Mouse (Mus musculus) c-Kit-positive CD71-negative TER-119-negative erythroid progenitor cells, embryonic 14.5 days (primary cell): ENCODE measurements around the gene Slc30a4.

Experiments
- DNase-seq: peaks from one replicate; pipeline ENCODE4 v3.0.0-alpha.2; 2013; ENCODE audit warnings: low read depth

Slc30a4 gene

DNA sequence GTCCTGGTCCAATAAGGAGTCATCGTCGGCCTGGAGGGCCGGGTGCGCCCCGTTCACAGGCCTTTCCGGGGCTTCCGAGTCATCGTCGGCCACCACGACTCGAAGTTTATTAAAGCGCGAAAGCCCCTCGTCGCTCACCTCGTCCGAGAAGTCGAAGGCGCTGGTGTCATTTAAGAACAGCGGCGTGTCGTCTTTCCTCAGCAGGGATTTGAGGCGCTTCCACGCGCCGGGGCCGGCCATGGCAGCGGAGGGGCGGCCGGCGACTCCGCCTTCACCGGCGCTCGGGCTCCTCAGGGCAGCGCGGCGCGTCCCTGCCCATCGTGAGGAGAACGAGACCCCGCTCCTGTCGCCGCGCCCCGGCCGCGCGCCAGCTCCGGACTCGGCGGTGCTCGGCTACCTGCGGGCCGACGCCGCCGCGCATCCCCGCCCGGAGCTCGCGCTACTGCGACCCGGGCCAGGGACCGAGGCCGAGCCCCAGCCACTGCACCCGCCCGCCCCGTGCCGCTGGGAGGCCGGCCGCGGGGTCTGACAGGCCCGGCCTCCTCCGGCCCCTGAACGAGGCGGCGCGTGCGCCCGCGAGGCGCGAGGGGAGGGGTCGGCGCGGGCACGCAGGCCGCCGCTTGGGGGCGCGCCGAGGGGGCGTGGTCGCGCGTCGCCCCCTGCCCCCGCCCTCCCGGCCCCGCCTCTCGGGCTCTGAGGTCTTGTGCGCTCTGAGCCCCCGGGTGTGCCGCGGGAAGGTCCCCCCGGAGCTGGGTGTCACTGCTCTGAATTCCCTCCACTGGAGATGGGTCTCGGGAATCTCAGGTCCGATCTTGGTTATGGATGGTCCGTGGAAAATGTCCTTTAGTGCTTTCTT is at the start of gene Slc30a4:
Gene Slc30a4, minus strand, starts transcription at position 483 of the 856 bp plus-strand sequence.
- no peak for DNase-seq

DNA sequence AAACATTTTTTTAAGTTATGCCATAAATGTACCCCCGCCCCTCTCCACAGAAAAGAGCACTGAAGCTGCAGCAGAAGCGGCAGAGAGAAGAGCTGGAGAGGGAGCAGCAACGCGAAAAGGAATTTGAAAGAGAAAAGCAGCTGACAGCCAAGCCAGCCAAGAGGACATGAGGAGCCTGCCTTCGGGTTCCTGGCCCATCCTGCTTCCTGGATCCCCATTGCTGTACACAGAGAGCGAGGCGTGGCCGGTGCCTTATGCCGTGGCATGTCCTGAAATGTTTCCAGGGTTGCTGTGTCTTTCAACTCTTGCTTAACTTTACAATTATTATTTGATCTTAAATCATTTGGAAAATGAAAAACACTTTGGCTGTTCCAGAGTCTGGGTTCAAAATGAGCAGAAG is 44.0 kb upstream of the Slc30a4 start:
- DNase-seq = no peak

DNA sequence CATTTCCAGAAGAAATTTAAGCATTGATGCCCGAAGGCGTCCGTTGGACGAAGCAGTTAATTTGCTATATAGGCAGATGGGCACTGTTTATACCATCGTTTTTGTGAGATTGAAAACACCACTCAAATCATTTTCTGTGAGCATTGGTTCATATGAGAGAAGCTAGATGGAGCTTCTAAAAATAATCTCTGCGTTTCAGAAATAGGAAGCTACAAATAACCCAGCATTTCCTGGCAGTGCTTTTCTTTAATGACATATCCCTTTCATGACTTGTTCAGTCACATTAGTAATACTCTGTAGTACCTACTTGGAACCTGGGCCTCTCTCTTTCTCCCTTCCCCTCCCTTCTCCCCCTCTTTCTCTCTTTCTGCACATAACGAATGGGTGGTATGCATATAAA is 36.6 kb upstream of the Slc30a4 start:
- no peak for DNase-seq

DNA sequence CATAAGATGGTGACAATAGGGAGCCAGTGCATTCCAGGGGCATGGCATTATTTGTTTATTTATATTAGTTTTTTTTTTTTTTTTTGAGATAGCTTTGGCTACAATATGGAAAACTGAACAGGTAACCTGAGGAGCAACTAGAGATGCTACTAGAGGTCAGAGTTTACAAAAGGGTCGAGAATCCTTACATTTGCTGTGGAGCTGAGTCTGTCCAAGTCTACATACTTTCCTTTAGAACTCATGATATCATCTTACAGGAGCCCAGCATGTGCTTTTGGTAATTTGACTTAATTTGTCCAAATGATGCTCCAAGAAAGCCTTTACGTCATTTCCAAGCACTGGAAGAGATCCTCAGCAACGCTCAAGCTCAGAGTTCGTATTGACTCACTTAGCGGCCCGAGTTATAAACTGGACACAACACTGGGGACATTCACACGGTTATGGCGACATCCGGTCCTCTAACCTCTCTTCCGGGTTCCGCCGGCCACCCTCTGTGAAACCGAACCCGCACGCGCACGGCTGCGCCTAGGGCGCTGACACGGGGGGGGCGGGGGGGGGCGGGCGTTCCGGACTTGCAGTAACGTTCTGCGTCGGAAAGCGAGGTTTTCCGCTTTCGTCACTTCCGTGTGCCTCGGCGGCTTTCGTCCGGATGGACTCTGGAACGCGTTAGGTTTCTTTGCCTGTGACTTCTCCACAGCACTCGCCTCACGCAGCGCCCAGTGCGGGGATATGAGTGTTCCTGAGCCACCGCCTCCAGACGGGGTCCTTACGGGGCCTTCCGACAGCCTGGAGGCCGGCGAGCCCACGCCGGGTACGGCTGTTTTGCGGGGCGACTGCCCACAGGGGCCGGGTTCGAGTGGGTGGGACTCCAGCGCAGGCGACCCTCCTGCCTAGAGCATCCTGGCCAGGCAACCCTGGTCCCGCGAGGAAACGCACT is 35.7 kb upstream of the Slc30a4 start, which contains the start of gene Bloc1s6:
Gene Bloc1s6, plus strand, starts transcription at position 610 of the 937 bp plus-strand sequence.
- DNase-seq = peak; percentile 84

DNA sequence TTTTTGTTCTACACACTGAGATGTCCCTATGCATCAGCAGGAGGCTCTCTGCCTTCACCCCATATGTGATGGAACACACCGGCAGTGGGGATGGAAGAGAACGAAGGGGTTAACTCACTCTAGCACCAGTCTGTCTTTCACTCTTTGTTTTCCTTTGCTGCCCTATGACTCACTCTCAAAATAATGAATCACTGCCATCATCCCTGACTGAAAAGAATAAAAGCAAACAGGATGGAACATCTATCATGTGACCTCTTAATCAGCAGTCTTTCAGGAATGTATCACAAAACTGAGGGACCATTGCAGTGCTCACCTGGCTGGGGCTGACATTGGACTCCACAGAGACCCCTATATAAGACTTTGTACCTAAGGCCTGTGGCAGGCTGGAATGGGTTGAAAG is 29.0 kb upstream of the Slc30a4 start:
- DNase-seq = no peak

DNA sequence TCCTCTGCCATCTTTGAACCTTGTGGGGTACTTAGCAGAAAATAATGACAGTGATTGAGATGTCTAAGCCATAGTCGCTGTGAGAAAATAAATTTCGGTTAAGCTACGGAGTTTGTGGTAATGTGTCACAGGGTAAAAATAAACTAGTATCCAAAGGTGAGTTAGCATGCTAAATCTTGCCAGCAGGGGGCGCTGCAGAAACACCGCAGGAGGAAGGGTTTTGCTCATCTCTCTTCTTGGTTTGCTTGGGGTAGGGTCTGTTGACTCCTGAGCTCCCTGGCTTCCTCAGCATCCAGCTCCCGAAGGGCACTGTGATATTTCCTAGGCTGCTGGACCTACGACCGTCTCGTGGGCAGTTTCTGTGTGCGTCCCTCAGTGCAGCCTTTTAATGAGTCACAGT is 23.1 kb upstream of the Slc30a4 start:
- no peak for DNase-seq

DNA sequence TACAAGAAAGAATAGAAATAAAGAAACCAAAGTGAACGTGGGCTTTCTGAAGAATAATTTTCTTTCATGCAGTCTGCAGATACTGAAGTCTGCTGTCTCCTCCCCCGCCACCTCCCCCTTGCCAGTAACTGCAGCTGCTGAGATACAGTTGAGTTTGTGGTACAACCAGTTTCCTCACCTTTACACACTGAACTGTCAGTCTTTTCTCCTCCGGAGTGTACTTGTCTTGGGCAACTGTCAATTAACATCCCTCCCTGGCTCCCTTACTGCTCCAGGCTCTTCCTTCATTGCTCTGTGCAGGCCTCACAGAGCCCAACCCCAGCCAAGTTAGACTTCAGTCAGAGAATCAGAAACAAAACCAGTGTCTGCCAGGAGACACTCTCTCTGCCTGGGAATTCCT is 18.1 kb upstream of the Slc30a4 start:
- no peak for DNase-seq

DNA sequence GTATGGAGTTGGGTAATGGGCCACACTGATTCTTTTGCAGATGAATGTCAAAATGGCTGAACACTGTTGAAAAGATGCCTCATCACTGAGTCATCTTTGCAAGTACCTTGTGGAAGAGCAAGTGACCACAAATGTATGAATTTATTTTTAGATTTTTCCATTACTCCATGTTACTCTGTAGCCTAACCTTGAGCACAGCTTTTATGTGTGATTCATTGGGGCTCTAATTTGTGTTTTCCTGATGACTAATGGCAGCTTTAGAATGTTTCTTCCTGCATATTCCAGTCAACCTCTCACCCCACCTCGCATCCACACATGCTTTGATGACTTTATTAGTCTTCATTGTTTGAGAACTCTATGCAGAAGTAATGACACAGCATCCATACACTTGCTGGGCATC is 16.8 kb upstream of the Slc30a4 start:
- no peak for DNase-seq

DNA sequence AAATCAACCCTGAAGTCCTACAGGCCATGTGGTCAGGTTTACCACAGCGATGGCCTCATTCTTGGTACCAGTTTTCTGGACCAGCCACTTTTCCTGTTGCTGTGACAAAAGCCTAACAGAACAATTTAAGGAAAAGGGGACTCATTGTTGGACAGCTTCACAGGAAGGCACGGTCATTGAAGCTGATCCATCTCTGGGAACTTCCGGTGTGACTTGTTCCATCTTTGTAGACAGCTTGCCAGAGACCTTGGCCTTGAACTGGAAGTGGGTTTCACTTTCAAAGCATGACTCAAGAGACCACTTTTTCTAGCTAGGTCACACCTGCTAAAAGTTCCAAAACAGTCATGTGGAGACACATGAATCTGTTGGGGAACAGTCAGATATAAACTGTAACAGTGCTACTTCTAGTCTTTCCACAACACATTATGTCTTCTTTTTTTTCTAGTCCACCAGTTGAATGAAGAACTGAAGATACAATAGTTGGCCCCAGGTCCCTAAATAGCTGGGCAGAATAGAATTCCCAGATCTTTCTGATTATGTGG is 13.9 kb upstream of the Slc30a4 start:
- DNase-seq = no peak

DNA sequence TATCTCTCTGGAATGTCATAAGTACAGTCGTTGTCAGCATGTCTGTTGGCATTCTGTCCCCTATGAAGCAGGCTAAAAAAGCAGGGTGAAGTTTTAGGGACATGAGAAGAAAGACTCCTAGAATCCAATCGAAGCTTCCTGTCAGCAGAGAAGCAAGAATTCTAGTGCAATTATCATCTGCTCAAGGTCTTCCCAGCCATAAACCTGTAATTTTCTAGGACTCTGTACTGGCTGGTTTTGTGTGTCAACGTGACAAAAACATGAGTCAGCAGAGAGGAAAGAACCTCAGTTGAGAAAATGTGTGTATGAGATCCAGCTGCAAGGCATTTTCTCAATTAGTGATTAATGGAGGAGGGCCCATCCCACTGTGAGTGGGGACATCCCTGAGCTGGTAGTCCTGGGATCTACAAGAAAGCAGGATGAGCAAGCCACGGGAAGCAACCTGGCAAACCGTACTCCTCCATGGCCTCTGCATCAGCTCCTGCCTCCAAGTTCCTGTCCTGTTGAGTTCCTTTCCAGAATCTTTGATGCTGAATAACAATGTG is 12.8 kb upstream of the Slc30a4 start:
- no peak for DNase-seq

DNA sequence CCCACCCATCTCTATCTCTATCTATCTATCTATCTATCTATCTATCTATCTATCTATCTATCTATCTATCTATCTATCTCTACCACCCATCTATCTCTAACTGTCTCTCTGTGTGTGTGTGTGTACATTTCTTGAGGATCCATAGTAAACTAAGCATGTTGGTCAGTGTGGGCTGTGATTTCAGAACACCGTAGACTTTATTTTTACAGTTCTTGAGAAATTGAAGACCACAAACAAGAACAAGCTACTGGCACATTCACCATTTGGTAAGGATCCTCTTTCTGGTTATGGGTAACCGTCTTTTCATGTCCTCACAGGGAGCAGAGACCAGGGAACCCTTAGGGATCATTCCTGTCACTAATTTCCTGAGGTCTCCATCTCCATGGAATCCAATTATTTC is 10.4 kb upstream of the Slc30a4 start:
- DNase-seq = no peak

DNA sequence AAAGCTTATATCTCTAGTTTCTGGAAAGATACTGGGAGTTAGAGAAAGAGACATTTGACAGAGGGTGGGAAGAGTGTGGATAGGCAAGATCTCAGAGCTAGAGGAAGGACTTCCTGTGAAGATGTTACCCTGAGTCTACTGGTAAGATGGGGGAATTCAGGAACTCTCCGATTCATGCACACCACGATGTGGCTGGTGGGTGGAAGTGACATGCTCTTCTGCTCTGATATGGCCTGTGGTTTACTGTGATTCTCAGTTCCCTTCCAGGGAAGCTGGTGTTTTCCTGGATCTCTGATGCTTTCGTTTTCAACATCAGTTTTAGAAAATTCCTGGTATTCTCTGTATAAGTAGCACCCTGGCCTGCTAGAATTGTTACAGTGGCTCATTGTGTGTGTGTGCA is 9.4 kb upstream of the Slc30a4 start:
- DNase-seq = no peak

DNA sequence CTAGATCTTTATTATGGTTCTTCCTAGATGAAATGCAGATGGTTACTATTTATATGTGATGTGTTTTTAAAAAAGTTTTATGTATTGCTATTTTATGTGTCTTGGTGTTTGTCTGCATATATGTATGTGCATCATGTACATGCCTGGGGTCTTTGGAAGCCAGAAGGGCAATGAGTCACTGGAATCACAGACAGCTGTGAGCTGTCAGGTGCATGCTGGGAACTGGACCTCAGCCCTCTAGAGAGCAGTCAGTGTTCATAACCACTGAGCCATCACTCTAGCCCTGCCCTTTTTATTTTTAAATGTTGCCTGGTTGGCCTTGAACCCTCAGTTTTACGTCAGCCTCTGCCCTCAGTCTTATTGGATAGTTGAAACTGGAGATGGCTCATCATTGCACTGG is 6.7 kb upstream of the Slc30a4 start:
- DNase-seq = no peak

DNA sequence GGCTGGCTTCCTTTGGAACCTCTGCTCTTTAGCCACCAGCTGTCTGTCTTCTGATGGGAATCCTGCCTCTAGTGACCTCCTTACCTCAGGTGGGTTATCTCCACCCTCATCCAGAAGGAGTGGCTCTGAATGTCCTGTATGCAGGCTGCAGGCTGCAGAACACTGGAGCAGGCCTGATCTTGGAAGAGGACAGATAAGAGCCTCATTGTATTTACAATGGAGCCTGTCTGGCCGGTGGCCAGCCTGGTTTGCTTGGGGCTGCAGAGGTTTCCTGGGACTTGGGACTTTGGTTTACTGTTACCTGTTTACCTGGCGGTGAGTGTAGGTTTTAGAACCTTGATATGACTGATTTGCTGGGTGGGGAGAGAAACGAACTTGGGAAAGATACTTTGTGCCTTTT is 5.6 kb upstream of the Slc30a4 start:
- DNase-seq = no peak

DNA sequence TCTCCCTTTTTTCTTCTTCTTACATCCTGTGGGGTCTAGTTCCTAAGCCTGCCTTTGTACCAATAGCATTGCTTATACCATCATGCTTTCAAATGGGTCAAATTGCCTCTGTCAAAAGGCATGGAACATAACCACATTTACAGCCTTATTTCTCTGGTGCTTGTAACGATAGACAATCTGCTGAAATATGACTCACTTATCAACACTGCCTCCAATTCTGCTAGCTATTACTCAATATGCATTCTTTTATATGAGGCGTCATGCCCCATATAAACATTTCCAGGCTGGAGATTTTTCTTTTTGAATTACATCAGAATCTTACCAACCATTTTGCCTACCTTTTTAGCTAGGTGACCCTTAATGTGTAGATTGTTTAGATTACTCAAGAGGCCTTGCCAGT is 2.1 kb upstream of the Slc30a4 start:
- no peak for DNase-seq

DNA sequence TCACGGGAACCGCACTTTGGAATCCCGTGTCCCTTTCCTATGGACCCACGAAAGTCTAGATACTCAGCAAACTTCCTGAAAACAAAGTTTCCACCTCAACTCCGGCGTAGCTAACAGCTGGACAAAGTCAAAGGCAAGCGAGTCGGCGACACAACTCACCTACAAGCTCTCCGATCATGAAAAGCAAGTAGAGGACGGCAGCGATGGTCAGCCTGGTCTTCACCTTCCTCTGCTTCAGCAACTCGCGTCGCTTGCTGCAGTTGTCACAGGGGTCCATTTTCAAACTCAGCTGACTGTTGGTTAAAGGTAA is 637 bp downstream of the Slc30a4 start:
- no peak for DNase-seq

DNA sequence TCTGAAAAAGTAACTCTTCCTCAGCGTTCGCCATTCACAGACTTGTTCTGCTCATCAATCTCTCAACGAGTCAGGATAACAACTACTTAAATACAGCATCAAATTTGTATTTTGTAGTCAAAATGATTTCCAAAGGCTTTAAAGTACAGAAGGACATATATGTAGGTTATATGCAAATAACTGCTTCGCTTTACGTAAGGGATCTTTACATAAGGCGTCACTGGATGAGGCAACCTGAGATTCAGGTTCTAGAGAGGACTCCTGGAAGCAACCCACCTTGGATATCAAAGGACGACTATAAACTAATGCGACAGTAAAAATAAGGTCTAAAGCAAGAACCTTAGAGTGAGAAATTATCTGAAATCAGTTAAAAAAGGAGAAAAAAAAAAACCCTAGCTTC is 1.5 kb downstream of the Slc30a4 start:
- no peak for DNase-seq

DNA sequence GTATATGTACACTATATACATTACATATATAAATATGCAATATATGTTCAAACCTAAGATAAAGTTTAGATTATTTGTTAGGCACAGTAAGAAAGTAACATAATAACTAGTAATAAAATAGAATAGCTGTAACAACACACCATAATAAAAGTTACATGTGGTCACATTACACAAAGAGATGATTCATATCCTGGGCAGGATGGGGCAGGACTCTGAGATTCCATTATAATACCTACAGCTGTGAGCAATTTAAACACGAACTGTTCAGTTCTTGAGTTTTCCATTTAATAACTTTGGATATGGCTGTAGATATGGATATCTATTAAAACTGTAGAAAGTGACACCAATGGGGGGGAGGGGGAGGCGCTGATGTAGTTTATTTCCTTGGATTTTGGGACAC is 4.9 kb downstream of the Slc30a4 start:
- no peak for DNase-seq

DNA sequence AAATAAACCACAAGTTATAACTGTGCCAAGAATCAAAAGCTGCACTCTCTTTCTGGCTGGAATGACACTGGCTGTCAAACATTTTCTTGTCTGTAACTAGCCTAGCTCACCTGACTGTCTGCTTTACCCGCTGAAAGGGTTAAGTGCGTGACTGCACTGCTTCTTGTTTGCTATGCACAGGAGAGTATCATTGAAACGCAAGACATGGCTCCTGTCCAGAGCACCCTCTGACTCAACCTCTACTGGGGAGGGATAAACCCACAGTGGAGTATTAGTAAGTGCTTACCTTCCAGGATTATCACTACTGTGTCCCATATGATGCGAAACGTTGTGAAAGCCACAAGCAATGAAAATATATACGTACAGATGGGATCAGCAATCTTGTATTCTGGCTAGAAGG is 15.8 kb downstream of the Slc30a4 start:
- no peak for DNase-seq

DNA sequence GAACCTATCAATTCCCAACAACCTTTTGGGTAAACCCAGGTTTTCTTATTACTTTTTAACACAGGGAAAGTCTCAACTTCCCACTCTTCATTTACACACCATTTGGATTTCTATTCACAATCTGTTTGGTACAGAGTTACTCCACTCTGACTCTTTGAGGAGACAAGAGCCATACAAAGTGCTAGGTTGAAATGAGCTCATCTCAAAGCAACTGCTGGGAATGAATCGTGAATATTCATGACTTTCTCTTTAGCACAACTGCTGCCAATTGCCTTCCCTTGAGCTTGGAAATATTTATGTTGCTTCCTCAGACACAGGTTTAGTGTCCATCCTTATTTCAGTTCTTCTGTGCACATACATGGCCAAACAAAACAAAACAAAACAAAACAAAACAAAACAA is 18.8 kb downstream of the Slc30a4 start:
- no peak for DNase-seq

DNA sequence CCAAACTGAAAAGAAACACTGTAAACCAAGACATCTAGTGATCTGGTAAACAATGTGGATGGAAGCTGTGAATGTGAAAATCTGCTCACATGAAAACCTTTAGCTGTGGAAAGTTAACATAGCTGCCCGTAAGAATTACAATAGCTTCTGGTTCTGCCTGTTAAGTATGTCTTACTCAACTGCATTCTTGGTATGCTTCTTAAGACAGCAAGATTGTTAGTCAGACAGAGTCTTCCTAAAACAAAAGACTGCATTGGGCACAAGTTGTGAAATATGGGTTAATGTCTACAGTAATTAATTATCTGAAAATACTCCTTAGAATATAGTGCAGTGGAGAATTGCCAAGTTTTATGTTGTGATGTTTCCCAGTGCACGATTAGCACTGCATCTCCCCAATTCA is 19.9 kb downstream of the Slc30a4 start:
- no peak for DNase-seq

DNA sequence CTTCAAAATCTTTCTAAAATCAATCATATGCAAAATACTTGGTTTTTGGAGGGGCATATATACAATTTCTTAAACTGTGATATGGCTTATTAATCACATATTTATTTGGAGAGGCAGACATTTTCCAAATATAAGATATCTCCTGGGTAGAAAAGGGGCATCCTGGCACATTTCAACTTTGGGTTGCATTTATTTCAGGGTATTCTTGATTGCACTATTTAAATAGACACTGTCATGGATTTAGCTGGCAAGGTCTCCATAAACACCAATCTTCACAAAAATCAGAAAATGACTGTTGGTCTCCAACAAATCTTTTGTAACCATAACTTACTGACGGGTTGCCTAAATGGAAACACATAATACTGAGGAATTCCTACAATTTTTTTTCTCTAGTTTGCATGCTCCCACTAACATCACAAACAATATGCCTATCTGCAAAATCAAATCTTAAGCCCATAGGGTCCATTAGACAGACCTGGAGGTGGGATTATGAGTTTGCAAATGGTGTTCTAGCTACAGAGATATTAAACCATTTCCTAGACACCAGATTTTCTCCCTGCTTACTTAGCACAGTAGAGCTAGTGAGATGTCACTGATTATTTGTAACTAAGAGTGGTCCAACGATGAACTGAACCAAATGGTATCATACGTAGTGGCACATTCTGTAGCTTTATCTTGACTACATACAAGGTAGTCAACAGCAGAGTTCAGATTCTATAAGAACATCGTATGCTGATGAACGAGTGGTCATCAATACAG is 20.9 kb downstream of the Slc30a4 start:
- DNase-seq = no peak
